Mouse (Mus musculus): ENCODE measurements at regions not wholly inside any gene's neighbourhood (a gene's known extent, or its start where the extent isn't known, plus 50 kb on each side); places are given as distances from the start of the nearest gene placed in this dataset.

GRCm38 (mm10) chr1:80088651-80089050, 129.6 kb downstream of the Fam124b start:
- TF ChIP-seq POLR2A (IDR thresholded peaks at IDR 0.05; ENCODE audit: extremely low read depth, insufficient read depth, low read length) (no peak), CTCF (IDR thresholded peaks at IDR 0.05; ENCODE audit: extremely low read depth, insufficient read depth, low read length) (no peak)

Data from cortical plate, adult 2 months (tissue).